In genomic region chr5:91345681-91346080, GRCm38 (mm10) we compare ENCODE assay signal across 13 mouse cellular contexts. TPM values are rescaled to one million over a fixed set of nuclear protein-coding genes. Genes with fewer than 3 reads are reported as not detected.
"Had no signal": no experiment of that assay in that cellular context is flagged by ENCODE, and none has a peak within 500 bp of the region (broad histone marks: within the 10 kb centered on the region; RNA-seq: fewer than 3 reads in every experiment).

No protein-coding gene starts in this region.

- H3K36me3 ChIP-seq: limb, embryonic 12.5 days; liver, embryonic 13.5 days; neural tube, embryonic 12.5 days had no signal

- H3K4me3 ChIP-seq: left cerebral cortex, adult 2 months; limb, embryonic 12.5 days; liver, embryonic 13.5 days; neural tube, embryonic 12.5 days had no signal

- H3K9ac ChIP-seq: limb, embryonic 12.5 days; liver, embryonic 13.5 days; liver, postnatal 0 days; neural tube, embryonic 12.5 days had no signal

- H3K4me2 ChIP-seq: limb, embryonic 12.5 days; liver, embryonic 13.5 days; neural tube, embryonic 12.5 days had no signal

- H3K27me3 ChIP-seq: limb, embryonic 12.5 days; liver, embryonic 13.5 days; neural tube, embryonic 12.5 days had no signal

- H3K4me1 ChIP-seq: limb, embryonic 12.5 days; liver, embryonic 13.5 days; neural tube, embryonic 12.5 days had no signal

- ATAC-seq: liver, postnatal 0 days; lung, postnatal 0 days had no signal

- DNase-seq: kidney, postnatal 25 days; liver; liver, embryonic 13.5 days; liver, postnatal 0 days; lung, postnatal 36 days; midbrain, embryonic 14.5 days; thymus, postnatal 36 days had no signal

- H3K27ac ChIP-seq: left cerebral cortex, adult 2 months; limb, embryonic 12.5 days; liver, embryonic 13.5 days; neural tube, embryonic 12.5 days had no signal

- H3K9me3 ChIP-seq: limb, embryonic 12.5 days; liver, embryonic 13.5 days; neural tube, embryonic 12.5 days had no signal

RNA-seq across cellular contexts. Expression of gene Btc, which starts 57.1 kb away (rescaled TPM):
- total RNA-seq: monocyte, adult 5-6 weeks; neutrophil, adult 5-6 weeks had no signal
